Mouse (Mus musculus) heart, embryonic 15.5 days (tissue): ENCODE data around the gene Lsm7. TPM values are rescaled to one million over a fixed set of nuclear protein-coding genes. Genes with fewer than 3 reads are reported as not detected.
A peak's percentile ranks its signal among the peaks of the same experiment; 100 is the strongest.

ENCODE experiments used
- ATAC-seq: fragments of 200-750 bp; cut with Nextera tagmentation; replicated peaks from 2 replicates; pipeline ENCODE4 v1.8.0; 2017; ENCODE audit warnings: low read depth, moderate TSS enrichment; ENCODE audit not compliant: insufficient number of reproducible peaks, insufficient read depth, low FRiP score
- H3K27ac ChIP-seq: fragments of 300-500 bp; sonication (generic); 2 replicates; pipeline ENCODE4 v1.5.1; 2015; ENCODE audit warnings: mild to moderate bottlenecking, inconsistent platforms
- H3K27me3 ChIP-seq: fragments of 300-500 bp; sonication (generic); 2 replicates; pipeline ENCODE4 v1.6.1; 2015; ENCODE audit warnings: inconsistent platforms
- H3K36me3 ChIP-seq: fragments of 300-500 bp; sonication (generic); 2 replicates; pipeline ENCODE4 v1.6.1; 2015; ENCODE audit warnings: mild to moderate bottlenecking, inconsistent platforms
- H3K4me1 ChIP-seq: fragments of 300-500 bp; sonication (generic); replicated peaks from 2 replicates; pipeline ENCODE4 v1.6.1; 2015; ENCODE audit warnings: inconsistent platforms
- H3K4me2 ChIP-seq: fragments of 300-500 bp; sonication (generic); 2 replicates; pipeline ENCODE4 v1.6.1; 2015; ENCODE audit warnings: inconsistent platforms, mild to moderate bottlenecking, moderate library complexity
- H3K4me3 ChIP-seq: fragments of 300-500 bp; sonication (generic); 2 replicates; pipeline ENCODE4 v1.5.1; 2015; ENCODE audit warnings: mild to moderate bottlenecking, inconsistent platforms
- H3K9ac ChIP-seq: fragments of 300-500 bp; sonication (generic); 2 replicates; pipeline ENCODE4 v1.6.1; 2015; ENCODE audit warnings: mild to moderate bottlenecking, inconsistent platforms
- H3K9me3 ChIP-seq: fragments of 300-500 bp; sonication (generic); replicated peaks from 2 replicates; pipeline ENCODE4 v1.6.1; 2016; ENCODE audit warnings: inconsistent platforms
- WGBS: fragments of 180-500 bp; shearing (Covaris S2); methylation state at CpG from one replicate; pipeline ENCODE4 v1.1.7; 2015; ENCODE audit warnings: mixed read lengths; 5-methylcytosine and 5-hydroxymethylcytosine counted together
- microRNA counts: library from miRNA; unstranded; fragments of <30 nt; microRNA quantifications from one replicate; lab custom pipeline; 2016
- microRNA-seq: library from miRNA; unstranded; fragments of <30 nt; microRNA quantifications from one replicate; pipeline ENCODE4, GENCODE M21; 2016
- polyA plus RNA-seq: library from polyadenylated mRNA; unstranded; fragments of >200 nt; fragmentation: Nextera tagmentation; extraction: Ambion mirVana; gene quantifications from 2 replicates; pipeline ENCODE4 v1.2.1, GENCODE M21; 2015

Gene Lsm7
- polyA plus RNA-seq, 1 experiment from 2014 or later = 154 TPM

- ATAC-seq = no peak
- Histone ChIP-seq H3K4me3 (peak overlapping the region; percentile 32), H3K27me3 (peaks cover 5% of the 10 kb centered on the region; the same call in 1 of the 2 replicates), H3K9ac (peak overlapping the region; percentile 53), H3K9me3 (no peaks in the 10 kb centered on the region), H3K4me2 (peak overlapping the region; percentile 93), H3K4me1 (peaks cover 63% of the 10 kb centered on the region), H3K27ac (peak overlapping the region; percentile 86; the same call in 1 of the 2 replicates), H3K36me3 (peaks cover 13% of the 10 kb centered on the region)
- WGBS = 20% methylated on average over 40 of the region's 40 CpGs
These were observed 46.7 kb downstream of the Lsm7 start for GRCm38 (mm10) chr10:80808099-80808984.

- peak overlapping the region; percentile 54 for H3K4me3 ChIP-seq
- peaks cover 56% of the 10 kb centered on the region for H3K4me1 ChIP-seq
- peak overlapping the region; percentile 93 for H3K4me2 ChIP-seq
- peak overlapping the region; percentile 86 for H3K27ac ChIP-seq
- WGBS = 1% methylated on average over 58 of the region's 58 CpGs
- peaks cover 25% of the 10 kb centered on the region for H3K36me3 ChIP-seq
- peak overlapping the region; percentile 60 for H3K9ac ChIP-seq
- peaks cover 5% of the 10 kb centered on the region; the same call in 1 of the 2 replicates for H3K27me3 ChIP-seq
- no peaks in the 10 kb centered on the region for H3K9me3 ChIP-seq
- ATAC-seq = peak; percentile 76
These were observed 47.9 kb downstream of the Lsm7 start for GRCm38 (mm10) chr10:80807057-80807627.

GRCm38 (mm10) chr10:80806341-80807056 is 48.5 kb downstream of the Lsm7 start:
- 48% methylated on average over 34 of the region's 34 CpGs for WGBS
- no peaks in the 10 kb centered on the region for H3K9me3 ChIP-seq
- peaks cover 55% of the 10 kb centered on the region for H3K4me1 ChIP-seq
- H3K4me3 ChIP-seq = peak overlapping the region; percentile 54
- H3K36me3 ChIP-seq = peaks cover 31% of the 10 kb centered on the region
- H3K27me3 ChIP-seq = peaks cover 5% of the 10 kb centered on the region; the same call in 1 of the 2 replicates
- H3K9ac ChIP-seq = peak overlapping the region; percentile 60
- H3K27ac ChIP-seq = peak overlapping the region; percentile 86
- peak overlapping the region; percentile 93 for H3K4me2 ChIP-seq
- ATAC-seq = no peak

DNA sequence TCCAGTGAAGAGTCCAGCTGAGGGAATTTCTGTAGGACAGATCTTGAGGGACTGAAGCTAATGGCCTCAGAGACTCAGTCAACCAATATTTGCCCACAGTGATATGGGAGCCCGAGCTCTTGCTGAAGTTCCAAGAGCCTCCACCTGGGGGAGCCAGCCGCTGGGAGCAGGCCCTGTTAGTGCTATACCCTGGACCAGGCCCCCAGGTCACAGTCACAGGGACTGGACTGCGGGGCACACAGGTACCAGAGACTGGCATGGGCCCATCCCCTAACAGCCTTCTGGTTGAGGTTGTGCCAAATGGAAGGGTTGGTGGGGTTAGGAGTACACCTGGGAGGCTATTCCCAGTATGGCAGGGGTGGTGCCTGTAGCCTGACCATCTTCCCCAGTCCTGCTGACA is 49.1 kb downstream of the Lsm7 start:
- Histone ChIP-seq H3K9ac (no peak overlapping the region), H3K27ac (no peak overlapping the region), H3K4me2 (no peak overlapping the region), H3K4me1 (peaks cover 58% of the 10 kb centered on the region), H3K4me3 (no peak overlapping the region), H3K9me3 (no peaks in the 10 kb centered on the region), H3K27me3 (peaks cover 5% of the 10 kb centered on the region; the same call in 1 of the 2 replicates), H3K36me3 (peaks cover 36% of the 10 kb centered on the region)
- WGBS = 20% methylated on average over 3 of the region's 3 CpGs
- 0 out of 2 replicates have a peak, but pooled peaks have one; percentile 9 for ATAC-seq

DNA sequence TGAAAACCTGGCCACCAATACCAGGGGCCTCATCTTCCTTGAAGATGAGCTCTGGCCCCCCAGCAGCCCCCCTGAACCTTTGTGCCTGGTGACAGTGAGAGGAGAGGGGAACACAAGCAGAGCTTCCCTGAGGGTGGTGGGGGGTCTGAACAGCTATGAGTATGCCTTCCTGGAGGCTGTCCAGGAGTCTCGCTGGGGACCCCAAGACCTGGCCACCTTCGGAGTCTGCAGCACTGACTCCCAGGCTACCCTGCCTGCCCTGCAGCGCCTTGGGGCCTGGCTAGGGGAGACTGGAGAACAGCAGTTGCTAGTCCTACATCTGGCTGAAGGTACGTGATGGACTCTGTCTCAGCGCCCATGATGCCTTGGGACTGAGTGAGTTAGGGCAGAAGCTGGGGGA is 49.7 kb downstream of the Lsm7 start:
- no peaks in the 10 kb centered on the region for H3K9me3 ChIP-seq
- no peak overlapping the region for H3K4me2 ChIP-seq
- peaks cover 36% of the 10 kb centered on the region for H3K36me3 ChIP-seq
- peaks cover 62% of the 10 kb centered on the region for H3K4me1 ChIP-seq
- ATAC-seq = no peak
- peaks cover 5% of the 10 kb centered on the region; the same call in 1 of the 2 replicates for H3K27me3 ChIP-seq
- WGBS = 79% methylated on average over 5 of the region's 5 CpGs
- peak overlapping the region; percentile 11; the same call in 1 of the 2 replicates for H3K9ac ChIP-seq
- H3K27ac ChIP-seq = 0 out of 2 replicates have a peak overlapping the region, but pooled peaks have one; percentile 22
- no peak overlapping the region for H3K4me3 ChIP-seq

GRCm38 (mm10) chr10:80804916-80805315 is 50.1 kb downstream of the Lsm7 start, which contains the start of gene Amh:
Gene Amh, plus strand, starts transcription at chr10:80805243.
- peak within 1 kb of the TSS; percentile 22; the same call in 1 of the 2 replicates for H3K27ac ChIP-seq
- 51% methylated on average over 6 of the region's 6 CpGs for WGBS
- H3K4me3 ChIP-seq = no peak within 1 kb of the TSS
- peaks cover 5% of the 10 kb centered on the region; the same call in 1 of the 2 replicates for H3K27me3 ChIP-seq
- no peaks in the 10 kb centered on the region for H3K9me3 ChIP-seq
- H3K9ac ChIP-seq = peak within 1 kb of the TSS; percentile 11; the same call in 1 of the 2 replicates
- ATAC-seq = no peak
- peaks cover 36% of the 10 kb centered on the region for H3K36me3 ChIP-seq
- H3K4me1 ChIP-seq = peaks cover 62% of the 10 kb centered on the region
- H3K4me2 ChIP-seq = no peak within 1 kb of the TSS

- H3K9me3 ChIP-seq = no peaks in the 10 kb centered on the region
- no peak overlapping the region for H3K4me3 ChIP-seq
- no peak for ATAC-seq
- peaks cover 2% of the 10 kb centered on the region; the same call in 1 of the 2 replicates for H3K27me3 ChIP-seq
- no peak overlapping the region for H3K4me2 ChIP-seq
- WGBS = 97% methylated on average over 2 of the region's 2 CpGs
- H3K4me1 ChIP-seq = peaks cover 64% of the 10 kb centered on the region
- peaks cover 36% of the 10 kb centered on the region for H3K36me3 ChIP-seq
- H3K27ac ChIP-seq = 0 out of 2 replicates have a peak overlapping the region, but pooled peaks have one; percentile 22
- no peak overlapping the region for H3K9ac ChIP-seq
These were observed 50.7 kb downstream of the Lsm7 start for GRCm38 (mm10) chr10:80804340-80804739.

- no peaks in the 10 kb centered on the region for H3K9me3 ChIP-seq
- H3K4me3 ChIP-seq = no peak overlapping the region
- no peak overlapping the region for H3K4me2 ChIP-seq
- H3K36me3 ChIP-seq = peaks cover 36% of the 10 kb centered on the region
- peaks cover 52% of the 10 kb centered on the region for H3K4me1 ChIP-seq
- no peak for ATAC-seq
- H3K9ac ChIP-seq = no peak overlapping the region
- no peak overlapping the region for H3K27ac ChIP-seq
- WGBS = 66% methylated on average over 3 of the region's 3 CpGs
- H3K27me3 ChIP-seq = no peaks in the 10 kb centered on the region
These were observed 52.0 kb downstream of the Lsm7 start for GRCm38 (mm10) chr10:80802996-80803395.

MicroRNA genes within 50 kb of the gene (microRNA counts, 519-probe panel; counts per million panel counts)
- microRNA mmu-miR-1982 (lab: Ali Mortazavi, UCI) = not detected

Small RNA genes lying within 50 kb of the gene (microRNA-seq; reads per million reads assigned to microRNA genes)
- 1.5 reads per million for gene Mir1982

Other genes with a start within 250 kb of the Lsm7 start
- 1.2 and 2.7 TPM in 2 replicates for gene Gm49322, start 249.2 kb downstream of the Lsm7 start, polyA plus RNA-seq
- 78.2 and 112 TPM in 2 replicates for gene Csnk1g2, start 232.4 kb downstream of the Lsm7 start, polyA plus RNA-seq
- 45.4 and 64.8 TPM in 2 replicates for gene Btbd2, start 198.1 kb downstream of the Lsm7 start, polyA plus RNA-seq
- gene Mknk2, start 177.1 kb downstream of the Lsm7 start, polyA plus RNA-seq = 70.8 and 99.5 TPM in 2 replicates
- 22.1 and 33.6 TPM in 2 replicates for gene Mob3a, start 153.2 kb downstream of the Lsm7 start, polyA plus RNA-seq
- 10.4 and 14.6 TPM in 2 replicates for gene Izumo4, start 153.0 kb downstream of the Lsm7 start, polyA plus RNA-seq
- 45.0 and 51.4 TPM in 2 replicates for gene Ap3d1, start 112.9 kb downstream of the Lsm7 start, polyA plus RNA-seq
- 16.1 and 22.4 TPM in 2 replicates for gene Dot1l, start 100.0 kb downstream of the Lsm7 start, polyA plus RNA-seq
- 38.3 and 48.3 TPM in 2 replicates for gene Sf3a2, start 57.0 kb downstream of the Lsm7 start, polyA plus RNA-seq
- 65.2 and 83.1 TPM in 2 replicates for gene Plekhj1, start 56.6 kb downstream of the Lsm7 start, polyA plus RNA-seq
- gene Amh, start 50.0 kb downstream of the Lsm7 start, polyA plus RNA-seq = 0.16 and 0.19 TPM in 2 replicates
- 4.0 and 5.1 TPM in 2 replicates for gene Jsrp1, start 41.7 kb downstream of the Lsm7 start, polyA plus RNA-seq
- gene Oaz1, start 28.6 kb downstream of the Lsm7 start, polyA plus RNA-seq = 1,772 and 2,077 TPM in 2 replicates
- 0.29 and 0.43 TPM in 2 replicates for gene Lingo3, start 11.2 kb downstream of the Lsm7 start, polyA plus RNA-seq
- gene Sppl2b, start 66 bp upstream of the Lsm7 start, polyA plus RNA-seq = 23.1 and 32.5 TPM in 2 replicates
- 0.04 TPM in 1 of 2 replicates, not detected in the other for gene Tmprss9, start 16.6 kb upstream of the Lsm7 start, polyA plus RNA-seq
- 269 and 299 TPM in 2 replicates for gene Timm13, start 45.8 kb upstream of the Lsm7 start, polyA plus RNA-seq
- gene Lmnb2, start 63.0 kb upstream of the Lsm7 start, polyA plus RNA-seq = 22.0 and 32.1 TPM in 2 replicates
- 30.8 and 34.1 TPM in 2 replicates for gene Gadd45b, start 74.9 kb upstream of the Lsm7 start, polyA plus RNA-seq
- gene Gng7, start 159.7 kb upstream of the Lsm7 start, polyA plus RNA-seq = 1.1 and 1.9 TPM in 2 replicates
- gene Diras1, start 170.5 kb upstream of the Lsm7 start, polyA plus RNA-seq = 0.29 TPM in 1 of 2 replicates, not detected in the other
- 7.1 and 11.8 TPM in 2 replicates for gene Slc39a3, start 182.2 kb upstream of the Lsm7 start, polyA plus RNA-seq
- 133 and 166 TPM in 2 replicates for gene Sgta, start 205.0 kb upstream of the Lsm7 start, polyA plus RNA-seq
- gene Thop1, start 214.8 kb upstream of the Lsm7 start, polyA plus RNA-seq = 22.3 and 31.6 TPM in 2 replicates
- gene Creb3l3, start 243.7 kb upstream of the Lsm7 start, polyA plus RNA-seq = 0.48 and 0.99 TPM in 2 replicates